Mouse (Mus musculus): ENCODE results near the gene Bicra. TPM values are rescaled to one million over a fixed set of nuclear protein-coding genes. Genes with fewer than 3 reads are reported as not detected.

Gene Bicra
- polyA plus RNA-seq, 1 experiment from 2014 or later, result 6.1 TPM

GRCm38 (mm10) chr7:15961798-15962197 is 85.9 kb downstream of the Bicra start:
- Histone ChIP-seq H3K36me3 (ENCODE audit: control insufficient read depth, insufficient read depth, low read length) (no peaks in the 10 kb centered on the region), H3K4me3 (ENCODE audit: low read depth, low read length) (no peak overlapping the region), H3K4me2 (no peak overlapping the region), H3K9ac (ENCODE audit: low read length) (no peak overlapping the region), H3K27me3 (ENCODE audit: control insufficient read depth, insufficient read depth, low read length) (no peaks in the 10 kb centered on the region), H3K9me3 (ENCODE audit: control insufficient read depth, low read length) (no peaks in the 10 kb centered on the region), H3K4me1 (ENCODE audit: control insufficient read depth, insufficient read depth, low read length) (peaks cover 2% of the 10 kb centered on the region; the same call in 1 of the 2 replicates), H3K27ac (ENCODE audit: low read depth, low read length) (no peak overlapping the region)
- DNase-seq (ENCODE audit: low spot score, missing footprints) (no peak), ATAC-seq (ENCODE audit: low FRiP score) (no peak)
- WGBS, result 88% methylated on average over 7 of the region's 7 CpGs

- WGBS, result 68% methylated on average over 4 of the region's 4 CpGs
Observed at GRCm38 (mm10) chr7:15961239-15961638, 86.5 kb downstream of the Bicra start.

GRCm38 (mm10) chr7:15960691-15961090 is 87.0 kb downstream of the Bicra start:
- ATAC-seq (ENCODE audit: low FRiP score) (no peak), DNase-seq (ENCODE audit: low spot score, missing footprints) (no peak)
- no peak overlapping the region for H3K4me3 ChIP-seq (ENCODE audit: low read depth, low read length)
- no peak overlapping the region for H3K4me2 ChIP-seq
- H3K9ac ChIP-seq (ENCODE audit: low read length), result no peak overlapping the region
- H3K4me1 ChIP-seq (ENCODE audit: control insufficient read depth, insufficient read depth, low read length), result peaks cover 2% of the 10 kb centered on the region; the same call in 1 of the 2 replicates
- H3K27ac ChIP-seq (ENCODE audit: low read depth, low read length), result no peak overlapping the region
- no peaks in the 10 kb centered on the region for H3K27me3 ChIP-seq (ENCODE audit: control insufficient read depth, insufficient read depth, low read length)
- no peaks in the 10 kb centered on the region for H3K9me3 ChIP-seq (ENCODE audit: control insufficient read depth, low read length)
- no peaks in the 10 kb centered on the region for H3K36me3 ChIP-seq (ENCODE audit: control insufficient read depth, insufficient read depth, low read length)
- 42% methylated on average over 4 of the region's 4 CpGs for WGBS

More at GRCm38 (mm10) chr7:15961239-15961638, 86.5 kb downstream of the Bicra start:
- H3K9ac ChIP-seq (ENCODE audit: low read length), result no peak overlapping the region
- no peak for ATAC-seq (ENCODE audit: low FRiP score)
- no peaks in the 10 kb centered on the region for H3K9me3 ChIP-seq (ENCODE audit: control insufficient read depth, low read length)
- H3K27me3 ChIP-seq (ENCODE audit: control insufficient read depth, insufficient read depth, low read length), result no peaks in the 10 kb centered on the region
- DNase-seq (ENCODE audit: low spot score, missing footprints), result no peak
- H3K36me3 ChIP-seq (ENCODE audit: control insufficient read depth, insufficient read depth, low read length), result no peaks in the 10 kb centered on the region
- no peak overlapping the region for H3K27ac ChIP-seq (ENCODE audit: low read depth, low read length)
- H3K4me1 ChIP-seq (ENCODE audit: control insufficient read depth, insufficient read depth, low read length), result peaks cover 2% of the 10 kb centered on the region; the same call in 1 of the 2 replicates
- H3K4me3 ChIP-seq (ENCODE audit: low read depth, low read length), result no peak overlapping the region
- no peak overlapping the region for H3K4me2 ChIP-seq

GRCm38 (mm10) chr7:15956143-15956542 is 91.6 kb downstream of the Bicra start:
- no peak for DNase-seq (ENCODE audit: low spot score, missing footprints)
- Histone ChIP-seq H3K4me1 (ENCODE audit: control insufficient read depth, insufficient read depth, low read length) (no peaks in the 10 kb centered on the region), H3K9me3 (ENCODE audit: control insufficient read depth, low read length) (no peaks in the 10 kb centered on the region), H3K9ac (ENCODE audit: low read length) (no peak overlapping the region), H3K27ac (ENCODE audit: low read depth, low read length) (no peak overlapping the region), H3K4me3 (ENCODE audit: low read depth, low read length) (no peak overlapping the region), H3K36me3 (ENCODE audit: control insufficient read depth, insufficient read depth, low read length) (no peaks in the 10 kb centered on the region), H3K4me2 (no peak overlapping the region), H3K27me3 (ENCODE audit: control insufficient read depth, insufficient read depth, low read length) (no peaks in the 10 kb centered on the region)
- WGBS, result 80% methylated on average over 5 of the region's 5 CpGs
- no peak for ATAC-seq (ENCODE audit: low FRiP score)

GRCm38 (mm10) chr7:15955509-15955908 is 92.2 kb downstream of the Bicra start:
- ATAC-seq (ENCODE audit: low FRiP score) (0 out of 2 replicates have a peak, but pooled peaks have one; percentile 12), DNase-seq (ENCODE audit: low spot score, missing footprints) (no peak)
- Histone ChIP-seq H3K4me3 (ENCODE audit: low read depth, low read length) (peak overlapping the region; percentile 16), H3K4me1 (ENCODE audit: control insufficient read depth, insufficient read depth, low read length) (no peaks in the 10 kb centered on the region), H3K27me3 (ENCODE audit: control insufficient read depth, insufficient read depth, low read length) (no peaks in the 10 kb centered on the region), H3K27ac (ENCODE audit: low read depth, low read length) (no peak overlapping the region), H3K9me3 (ENCODE audit: control insufficient read depth, low read length) (no peaks in the 10 kb centered on the region), H3K4me2 (peak overlapping the region; percentile 44), H3K36me3 (ENCODE audit: control insufficient read depth, insufficient read depth, low read length) (no peaks in the 10 kb centered on the region), H3K9ac (ENCODE audit: low read length) (peak overlapping the region; percentile 49; the same call in 1 of the 2 replicates)
- 17% methylated on average over 7 of the region's 7 CpGs for WGBS

- H3K27me3 ChIP-seq (ENCODE audit: control insufficient read depth, insufficient read depth, low read length), result no peaks in the 10 kb centered on the region
- no peaks in the 10 kb centered on the region for H3K9me3 ChIP-seq (ENCODE audit: control insufficient read depth, low read length)
- 4% methylated on average over 21 of the region's 21 CpGs for WGBS
- peak overlapping the region; percentile 49; the same call in 1 of the 2 replicates for H3K9ac ChIP-seq (ENCODE audit: low read length)
- DNase-seq (ENCODE audit: low spot score, missing footprints) (no peak), ATAC-seq (ENCODE audit: low FRiP score) (peak; percentile 71)
- no peaks in the 10 kb centered on the region for H3K4me1 ChIP-seq (ENCODE audit: control insufficient read depth, insufficient read depth, low read length)
- no peaks in the 10 kb centered on the region for H3K36me3 ChIP-seq (ENCODE audit: control insufficient read depth, insufficient read depth, low read length)
- peak overlapping the region; percentile 16 for H3K4me3 ChIP-seq (ENCODE audit: low read depth, low read length)
- H3K4me2 ChIP-seq, result peak overlapping the region; percentile 44
- no peak overlapping the region for H3K27ac ChIP-seq (ENCODE audit: low read depth, low read length)
Observed at GRCm38 (mm10) chr7:15954978-15955443, 92.7 kb downstream of the Bicra start.

- Histone ChIP-seq H3K4me3 (ENCODE audit: low read depth, low read length) (no peak overlapping the region), H3K4me1 (ENCODE audit: control insufficient read depth, insufficient read depth, low read length) (no peaks in the 10 kb centered on the region), H3K27me3 (ENCODE audit: control insufficient read depth, insufficient read depth, low read length) (no peaks in the 10 kb centered on the region), H3K9ac (ENCODE audit: low read length) (no peak overlapping the region), H3K4me2 (no peak overlapping the region), H3K36me3 (ENCODE audit: control insufficient read depth, insufficient read depth, low read length) (no peaks in the 10 kb centered on the region), H3K27ac (ENCODE audit: low read depth, low read length) (no peak overlapping the region), H3K9me3 (ENCODE audit: control insufficient read depth, low read length) (no peaks in the 10 kb centered on the region)
- ATAC-seq (ENCODE audit: low FRiP score) (peak; percentile 10; the same call in 1 of the 2 replicates), DNase-seq (ENCODE audit: low spot score, missing footprints) (no peak)
- WGBS, result 94% methylated on average over 7 of the region's 7 CpGs
Observed at GRCm38 (mm10) chr7:15954436-15954835, 93.3 kb downstream of the Bicra start.

GRCm38 (mm10) chr7:15953307-15954074 is 94.2 kb downstream of the Bicra start:
- no peak overlapping the region for H3K4me2 ChIP-seq
- 94% methylated on average over 13 of the region's 13 CpGs for WGBS
- no peak overlapping the region for H3K4me3 ChIP-seq (ENCODE audit: low read depth, low read length)
- H3K9ac ChIP-seq (ENCODE audit: low read length), result no peak overlapping the region
- no peak for ATAC-seq (ENCODE audit: low FRiP score)
- no peaks in the 10 kb centered on the region for H3K27me3 ChIP-seq (ENCODE audit: control insufficient read depth, insufficient read depth, low read length)
- no peak overlapping the region for H3K27ac ChIP-seq (ENCODE audit: low read depth, low read length)
- DNase-seq (ENCODE audit: low spot score, missing footprints), result no peak
- H3K36me3 ChIP-seq (ENCODE audit: control insufficient read depth, insufficient read depth, low read length), result no peaks in the 10 kb centered on the region
- H3K4me1 ChIP-seq (ENCODE audit: control insufficient read depth, insufficient read depth, low read length), result peaks cover 3% of the 10 kb centered on the region
- H3K9me3 ChIP-seq (ENCODE audit: control insufficient read depth, low read length), result no peaks in the 10 kb centered on the region

- Histone ChIP-seq H3K4me1 (ENCODE audit: control insufficient read depth, insufficient read depth, low read length) (peaks cover 3% of the 10 kb centered on the region), H3K27ac (ENCODE audit: low read depth, low read length) (no peak overlapping the region), H3K9ac (ENCODE audit: low read length) (no peak overlapping the region), H3K27me3 (ENCODE audit: control insufficient read depth, insufficient read depth, low read length) (no peaks in the 10 kb centered on the region), H3K4me3 (ENCODE audit: low read depth, low read length) (no peak overlapping the region), H3K4me2 (no peak overlapping the region), H3K36me3 (ENCODE audit: control insufficient read depth, insufficient read depth, low read length) (no peaks in the 10 kb centered on the region), H3K9me3 (ENCODE audit: control insufficient read depth, low read length) (no peaks in the 10 kb centered on the region)
- WGBS, result 82% methylated on average over 3 of the region's 3 CpGs
- no peak for ATAC-seq (ENCODE audit: low FRiP score)
- DNase-seq (ENCODE audit: low spot score, missing footprints), result no peak
Observed at GRCm38 (mm10) chr7:15952416-15952815, 95.3 kb downstream of the Bicra start.
